Mouse (Mus musculus): Measurements from ENCODE around the gene Mpp4.

Gene Mpp4

GRCm38 (mm10) chr1:59163030-59163461, at the start of gene Mpp4:
Gene Mpp4 (minus strand): TSS chr1:59163389.
- no peaks in the 10 kb centered on the region for H3K27me3 ChIP-seq (ENCODE audit: control insufficient read depth, insufficient read depth, low read length, poor library complexity, severe bottlenecking)
- no peaks in the 10 kb centered on the region for H3K36me3 ChIP-seq (ENCODE audit: control insufficient read depth, insufficient read depth, low read length, poor library complexity, severe bottlenecking)
- no peak for DNase-seq (ENCODE audit: low read depth, low spot score)

DNA sequence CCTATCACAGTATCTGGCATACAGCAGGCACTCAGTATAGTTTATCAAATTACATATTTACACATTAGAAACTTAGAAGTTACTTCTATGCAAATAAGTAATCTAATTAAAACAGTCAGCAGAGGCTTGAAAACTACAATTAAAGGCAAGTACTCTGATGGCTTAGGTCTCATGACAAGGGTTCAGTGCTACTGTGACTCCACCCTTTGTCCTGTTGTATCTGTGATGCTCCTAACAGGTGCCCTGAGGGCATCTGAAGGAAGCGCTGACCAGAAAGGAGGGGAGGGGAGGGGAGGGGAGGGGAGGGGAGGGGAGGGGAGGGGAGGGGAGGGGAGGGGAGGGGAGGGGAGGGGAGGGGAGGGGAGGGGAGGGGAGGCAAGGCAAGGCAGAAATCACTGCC, 49.8 kb upstream of the Mpp4 start:
- no peak for DNase-seq (ENCODE audit: low read depth, low spot score)
- Histone ChIP-seq H3K36me3 (ENCODE audit: control insufficient read depth, insufficient read depth, low read length, poor library complexity, severe bottlenecking) (no peaks in the 10 kb centered on the region), H3K27me3 (ENCODE audit: control insufficient read depth, insufficient read depth, low read length, poor library complexity, severe bottlenecking) (no peaks in the 10 kb centered on the region)

- DNase-seq (ENCODE audit: low read depth, low spot score): no peak
- H3K36me3 ChIP-seq (ENCODE audit: control insufficient read depth, insufficient read depth, low read length, poor library complexity, severe bottlenecking): no peaks in the 10 kb centered on the region
- H3K27me3 ChIP-seq (ENCODE audit: control insufficient read depth, insufficient read depth, low read length, poor library complexity, severe bottlenecking): no peaks in the 10 kb centered on the region
These were observed 49.0 kb upstream of the Mpp4 start for GRCm38 (mm10) chr1:59212076-59212779.

- no peak for DNase-seq (ENCODE audit: low read depth, low spot score)
- no peaks in the 10 kb centered on the region for H3K36me3 ChIP-seq (ENCODE audit: control insufficient read depth, insufficient read depth, low read length, poor library complexity, severe bottlenecking)
- no peaks in the 10 kb centered on the region for H3K27me3 ChIP-seq (ENCODE audit: control insufficient read depth, insufficient read depth, low read length, poor library complexity, severe bottlenecking)
These were observed 48.5 kb upstream of the Mpp4 start for GRCm38 (mm10) chr1:59211651-59212050.

- no peaks in the 10 kb centered on the region for H3K36me3 ChIP-seq (ENCODE audit: control insufficient read depth, insufficient read depth, low read length, poor library complexity, severe bottlenecking)
- no peak for DNase-seq (ENCODE audit: low read depth, low spot score)
- no peaks in the 10 kb centered on the region for H3K27me3 ChIP-seq (ENCODE audit: control insufficient read depth, insufficient read depth, low read length, poor library complexity, severe bottlenecking)
These were observed 45.1 kb upstream of the Mpp4 start for GRCm38 (mm10) chr1:59208331-59208730.

DNA sequence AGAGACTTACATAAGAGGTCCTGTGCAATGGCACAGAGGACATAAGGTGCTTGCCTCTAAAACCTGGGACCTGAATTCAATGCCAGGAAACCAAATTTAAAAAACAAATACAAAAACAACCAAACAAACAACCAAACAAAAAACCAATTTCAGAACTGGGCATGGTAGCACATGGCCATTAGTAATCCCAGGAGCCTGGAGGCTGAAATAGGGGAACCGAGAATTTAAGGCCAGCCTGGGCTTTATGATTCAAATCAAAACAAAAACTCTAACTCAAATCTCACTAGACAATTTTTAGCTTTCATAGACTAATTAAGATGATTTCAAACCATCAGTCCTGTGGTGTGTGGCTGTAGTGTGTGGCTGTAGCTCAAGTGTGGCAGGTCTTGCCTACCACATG, 41.3 kb upstream of the Mpp4 start:
- no peaks in the 10 kb centered on the region for H3K27me3 ChIP-seq (ENCODE audit: control insufficient read depth, insufficient read depth, low read length, poor library complexity, severe bottlenecking)
- DNase-seq (ENCODE audit: low read depth, low spot score): no peak

DNA sequence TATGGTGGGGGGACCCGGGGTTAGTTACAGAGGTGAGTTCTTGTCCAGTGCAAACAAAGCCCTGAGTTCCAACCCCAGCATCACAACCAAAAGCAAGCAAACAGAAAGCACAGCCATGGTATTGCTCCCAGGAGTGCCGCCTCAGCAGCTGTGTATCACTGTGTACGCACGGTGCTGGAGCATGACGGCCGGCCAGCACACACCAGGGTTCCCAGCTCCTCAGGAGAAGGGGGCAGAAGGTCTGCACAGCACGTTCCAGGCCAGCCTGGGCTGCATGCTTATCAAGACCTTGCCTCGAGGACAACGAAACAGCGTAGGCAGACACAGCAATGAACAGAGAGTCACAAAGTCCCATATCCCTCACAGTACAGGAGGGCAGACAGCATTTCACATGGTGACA, 39.2 kb upstream of the Mpp4 start:
- Histone ChIP-seq H3K36me3 (ENCODE audit: control insufficient read depth, insufficient read depth, low read length, poor library complexity, severe bottlenecking) (peaks cover 7% of the 10 kb centered on the region; the same call in 1 of the 2 replicates), H3K27me3 (ENCODE audit: control insufficient read depth, insufficient read depth, low read length, poor library complexity, severe bottlenecking) (no peaks in the 10 kb centered on the region)
- DNase-seq (ENCODE audit: low read depth, low spot score): no peak

More for the DNA sequence above, 41.3 kb upstream of the Mpp4 start:
- H3K36me3 ChIP-seq (ENCODE audit: control insufficient read depth, insufficient read depth, low read length, poor library complexity, severe bottlenecking): peaks cover 4% of the 10 kb centered on the region; the same call in 1 of the 2 replicates

- DNase-seq (ENCODE audit: low read depth, low spot score): no peak
- no peaks in the 10 kb centered on the region for H3K27me3 ChIP-seq (ENCODE audit: control insufficient read depth, insufficient read depth, low read length, poor library complexity, severe bottlenecking)
- peaks cover 7% of the 10 kb centered on the region; the same call in 1 of the 2 replicates for H3K36me3 ChIP-seq (ENCODE audit: control insufficient read depth, insufficient read depth, low read length, poor library complexity, severe bottlenecking)
These were observed 38.4 kb upstream of the Mpp4 start for GRCm38 (mm10) chr1:59201561-59201960.

DNA sequence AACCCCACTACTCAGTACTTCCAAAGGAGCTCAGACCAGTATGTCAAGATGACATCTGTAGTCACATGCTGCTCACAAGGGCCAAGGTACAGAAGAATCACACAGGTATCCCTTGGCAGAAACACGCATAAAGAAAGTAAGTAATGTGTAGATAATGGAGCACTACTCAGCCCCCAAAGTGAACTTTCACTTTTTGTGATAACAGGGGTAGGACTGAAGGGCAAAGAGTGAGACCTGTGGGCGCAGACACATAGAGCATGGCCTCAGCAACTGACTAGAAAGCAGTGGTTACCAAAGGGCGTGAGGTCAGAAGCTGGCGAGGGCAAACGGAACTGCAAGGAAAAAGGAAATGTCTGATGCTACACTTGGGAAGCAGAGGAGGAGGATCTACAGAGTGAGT, 37.8 kb upstream of the Mpp4 start:
- H3K27me3 ChIP-seq (ENCODE audit: control insufficient read depth, insufficient read depth, low read length, poor library complexity, severe bottlenecking): no peaks in the 10 kb centered on the region
- peaks cover 9% of the 10 kb centered on the region for H3K36me3 ChIP-seq (ENCODE audit: control insufficient read depth, insufficient read depth, low read length, poor library complexity, severe bottlenecking)
- DNase-seq (ENCODE audit: low read depth, low spot score): no peak

GRCm38 (mm10) chr1:59194979-59195378, 31.8 kb upstream of the Mpp4 start:
- no peak for DNase-seq (ENCODE audit: low read depth, low spot score)
- Histone ChIP-seq H3K27me3 (ENCODE audit: control insufficient read depth, insufficient read depth, low read length, poor library complexity, severe bottlenecking) (no peaks in the 10 kb centered on the region), H3K36me3 (ENCODE audit: control insufficient read depth, insufficient read depth, low read length, poor library complexity, severe bottlenecking) (peaks cover 11% of the 10 kb centered on the region)

- H3K27me3 ChIP-seq (ENCODE audit: control insufficient read depth, insufficient read depth, low read length, poor library complexity, severe bottlenecking): no peaks in the 10 kb centered on the region
- peaks cover 4% of the 10 kb centered on the region; the same call in 1 of the 2 replicates for H3K36me3 ChIP-seq (ENCODE audit: control insufficient read depth, insufficient read depth, low read length, poor library complexity, severe bottlenecking)
- DNase-seq (ENCODE audit: low read depth, low spot score): no peak
These were observed 24.6 kb upstream of the Mpp4 start for GRCm38 (mm10) chr1:59187786-59188185.

DNA sequence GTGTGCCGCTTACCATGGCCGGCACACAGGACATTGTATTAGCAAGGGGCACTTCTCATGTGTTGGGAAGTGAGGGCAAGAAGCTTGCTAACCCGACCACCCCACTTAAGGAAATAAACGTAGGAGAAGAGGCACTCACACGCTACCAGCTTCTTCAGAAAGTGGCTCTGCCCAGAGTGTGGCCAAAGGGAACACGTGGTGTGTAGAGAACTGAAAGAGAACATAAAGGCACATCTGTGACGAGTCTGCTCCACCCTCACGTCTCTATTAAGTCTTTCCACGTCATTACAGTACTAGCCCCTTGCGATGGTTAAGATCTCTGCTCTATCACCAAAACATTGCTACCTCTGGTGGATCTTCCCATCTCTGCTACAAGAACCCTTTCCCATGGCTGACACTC, 23.1 kb upstream of the Mpp4 start:
- no peaks in the 10 kb centered on the region for H3K27me3 ChIP-seq (ENCODE audit: control insufficient read depth, insufficient read depth, low read length, poor library complexity, severe bottlenecking)
- no peak for DNase-seq (ENCODE audit: low read depth, low spot score)
- H3K36me3 ChIP-seq (ENCODE audit: control insufficient read depth, insufficient read depth, low read length, poor library complexity, severe bottlenecking): peaks cover 3% of the 10 kb centered on the region; the same call in 1 of the 2 replicates

DNA sequence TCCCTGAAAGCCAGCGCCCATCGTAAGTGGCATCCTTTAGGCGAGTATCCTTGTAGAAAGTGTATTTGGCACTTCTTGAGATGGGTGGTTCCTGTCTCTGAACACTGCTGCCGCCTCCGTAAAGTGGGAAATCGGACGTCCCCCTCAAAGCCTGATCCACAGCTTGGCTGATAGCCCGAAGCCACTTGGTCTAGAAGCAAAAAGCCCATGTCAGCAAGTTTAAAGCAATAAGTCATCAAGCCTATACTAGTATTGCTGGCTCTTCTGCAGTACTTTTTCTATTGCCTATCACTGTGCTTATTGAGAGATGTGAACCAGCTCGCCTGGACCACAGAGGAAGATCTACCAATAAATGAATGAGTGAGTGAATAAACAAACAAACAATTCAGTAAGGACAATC, 22.2 kb upstream of the Mpp4 start:
- H3K27me3 ChIP-seq (ENCODE audit: control insufficient read depth, insufficient read depth, low read length, poor library complexity, severe bottlenecking): no peaks in the 10 kb centered on the region
- no peak for DNase-seq (ENCODE audit: low read depth, low spot score)
- H3K36me3 ChIP-seq (ENCODE audit: control insufficient read depth, insufficient read depth, low read length, poor library complexity, severe bottlenecking): 0 out of 2 replicates have a peak, but pooled peaks cover 2% of the 10 kb centered on the region

DNA sequence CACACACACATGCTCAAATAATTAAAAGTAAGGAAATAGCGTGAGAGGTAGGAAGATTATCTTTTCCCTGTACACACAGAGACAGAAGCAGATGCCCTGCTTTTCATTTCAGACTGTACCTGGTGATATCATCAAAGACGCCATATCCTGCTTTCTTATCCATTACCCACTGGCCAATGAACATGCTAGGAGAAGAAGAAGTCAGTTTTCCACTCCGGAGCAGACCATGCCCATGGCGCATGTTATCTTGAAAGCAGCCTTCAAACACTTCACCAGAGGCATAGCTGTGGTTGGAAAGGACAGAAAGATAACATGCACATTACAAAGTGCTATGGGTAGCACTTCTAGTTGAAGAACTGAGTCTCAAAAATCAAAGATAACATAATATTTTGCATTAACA, 19.9 kb upstream of the Mpp4 start:
- DNase-seq (ENCODE audit: low read depth, low spot score): no peak
- Histone ChIP-seq H3K27me3 (ENCODE audit: control insufficient read depth, insufficient read depth, low read length, poor library complexity, severe bottlenecking) (no peaks in the 10 kb centered on the region), H3K36me3 (ENCODE audit: control insufficient read depth, insufficient read depth, low read length, poor library complexity, severe bottlenecking) (0 out of 2 replicates have a peak, but pooled peaks cover 2% of the 10 kb centered on the region)

DNA sequence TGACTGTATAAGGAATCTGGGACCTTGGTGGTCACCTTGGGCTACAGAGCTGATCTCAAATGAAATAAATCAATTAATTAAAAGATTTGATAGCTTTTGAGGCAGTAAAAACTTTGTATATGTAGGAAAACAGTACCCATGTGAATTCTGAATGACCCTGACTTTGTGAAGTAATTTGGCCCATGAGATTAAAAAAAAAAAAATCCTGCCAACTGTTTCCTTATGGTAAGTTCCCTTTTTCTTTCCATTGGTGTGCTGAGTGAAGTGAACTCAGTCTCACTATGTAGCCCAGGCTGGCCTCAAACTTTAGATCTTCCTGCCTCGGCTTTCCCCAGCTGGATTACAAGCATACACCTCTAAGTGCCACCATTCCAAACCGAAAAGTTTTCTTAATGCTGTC, 19.2 kb upstream of the Mpp4 start:
- no peak for DNase-seq (ENCODE audit: low read depth, low spot score)
- Histone ChIP-seq H3K36me3 (ENCODE audit: control insufficient read depth, insufficient read depth, low read length, poor library complexity, severe bottlenecking) (0 out of 2 replicates have a peak, but pooled peaks cover 2% of the 10 kb centered on the region), H3K27me3 (ENCODE audit: control insufficient read depth, insufficient read depth, low read length, poor library complexity, severe bottlenecking) (no peaks in the 10 kb centered on the region)

GRCm38 (mm10) chr1:59180003-59180402, 16.8 kb upstream of the Mpp4 start:
- H3K36me3 ChIP-seq (ENCODE audit: control insufficient read depth, insufficient read depth, low read length, poor library complexity, severe bottlenecking): 0 out of 2 replicates have a peak, but pooled peaks cover 2% of the 10 kb centered on the region
- no peak for DNase-seq (ENCODE audit: low read depth, low spot score)
- H3K27me3 ChIP-seq (ENCODE audit: control insufficient read depth, insufficient read depth, low read length, poor library complexity, severe bottlenecking): no peaks in the 10 kb centered on the region
